Mouse (Mus musculus): ENCODE results near the gene Anks6. TPM values are rescaled to one million over a fixed set of nuclear protein-coding genes. Genes with fewer than 3 reads are reported as not detected.

Anks6 gene
- polyA plus RNA-seq, 1 experiment from 2014 or later: 0.80 TPM

- no peaks in the 10 kb centered on the region for H3K9me3 ChIP-seq (ENCODE audit: control insufficient read depth, low read length)
- no peak overlapping the region for H3K9ac ChIP-seq (ENCODE audit: low read depth, low read length)
- H3K27ac ChIP-seq (ENCODE audit: low read depth, low read length): no peak overlapping the region
- peaks cover 37% of the 10 kb centered on the region for H3K27me3 ChIP-seq (replicated peaks; ENCODE audit: control insufficient read depth, insufficient read depth, low read length)
- H3K36me3 ChIP-seq (ENCODE audit: control insufficient read depth, insufficient read depth, low read length): no peaks in the 10 kb centered on the region
- peaks cover 6% of the 10 kb centered on the region; the same call in 1 of the 2 replicates for H3K4me1 ChIP-seq (replicated peaks; ENCODE audit: control insufficient read depth, insufficient read depth, low read length)
- ATAC-seq (replicated peaks; ENCODE audit: low FRiP score) (no peak), DNase-seq (ENCODE audit: low spot score) (no peak)
- H3K4me3 ChIP-seq (ENCODE audit: low read depth, low read length): no peak overlapping the region
- H3K4me2 ChIP-seq: no peak overlapping the region
- WGBS: 14% methylated on average over 10 of the region's 10 CpGs
Measured at GRCm38 (mm10) chr4:47050642-47051381, 6.4 kb downstream of the Anks6 start.

GRCm38 (mm10) chr4:47050167-47050566, 7.1 kb downstream of the Anks6 start:
- no peak overlapping the region for H3K27ac ChIP-seq (ENCODE audit: low read depth, low read length)
- WGBS: 0% methylated on average over 1 of the region's 1 CpGs
- DNase-seq (ENCODE audit: low spot score) (peak; percentile 74), ATAC-seq (replicated peaks; ENCODE audit: low FRiP score) (no peak)
- H3K36me3 ChIP-seq (ENCODE audit: control insufficient read depth, insufficient read depth, low read length): no peaks in the 10 kb centered on the region
- H3K9ac ChIP-seq (ENCODE audit: low read depth, low read length): no peak overlapping the region
- H3K4me1 ChIP-seq (replicated peaks; ENCODE audit: control insufficient read depth, insufficient read depth, low read length): peaks cover 6% of the 10 kb centered on the region; the same call in 1 of the 2 replicates
- H3K4me3 ChIP-seq (ENCODE audit: low read depth, low read length): no peak overlapping the region
- H3K27me3 ChIP-seq (replicated peaks; ENCODE audit: control insufficient read depth, insufficient read depth, low read length): peaks cover 31% of the 10 kb centered on the region
- no peaks in the 10 kb centered on the region for H3K9me3 ChIP-seq (ENCODE audit: control insufficient read depth, low read length)
- H3K4me2 ChIP-seq: no peak overlapping the region

GRCm38 (mm10) chr4:47049216-47049615, 8.0 kb downstream of the Anks6 start:
- Histone ChIP-seq H3K27me3 (replicated peaks; ENCODE audit: control insufficient read depth, insufficient read depth, low read length) (peaks cover 29% of the 10 kb centered on the region), H3K36me3 (ENCODE audit: control insufficient read depth, insufficient read depth, low read length) (no peaks in the 10 kb centered on the region), H3K4me1 (replicated peaks; ENCODE audit: control insufficient read depth, insufficient read depth, low read length) (peaks cover 6% of the 10 kb centered on the region; the same call in 1 of the 2 replicates), H3K4me3 (ENCODE audit: low read depth, low read length) (no peak overlapping the region), H3K4me2 (no peak overlapping the region), H3K9ac (ENCODE audit: low read depth, low read length) (no peak overlapping the region), H3K9me3 (ENCODE audit: control insufficient read depth, low read length) (no peaks in the 10 kb centered on the region), H3K27ac (ENCODE audit: low read depth, low read length) (no peak overlapping the region)
- WGBS: 92% methylated on average over 16 of the region's 16 CpGs
- ATAC-seq (replicated peaks; ENCODE audit: low FRiP score): no peak
- no peak for DNase-seq (ENCODE audit: low spot score)

DNA sequence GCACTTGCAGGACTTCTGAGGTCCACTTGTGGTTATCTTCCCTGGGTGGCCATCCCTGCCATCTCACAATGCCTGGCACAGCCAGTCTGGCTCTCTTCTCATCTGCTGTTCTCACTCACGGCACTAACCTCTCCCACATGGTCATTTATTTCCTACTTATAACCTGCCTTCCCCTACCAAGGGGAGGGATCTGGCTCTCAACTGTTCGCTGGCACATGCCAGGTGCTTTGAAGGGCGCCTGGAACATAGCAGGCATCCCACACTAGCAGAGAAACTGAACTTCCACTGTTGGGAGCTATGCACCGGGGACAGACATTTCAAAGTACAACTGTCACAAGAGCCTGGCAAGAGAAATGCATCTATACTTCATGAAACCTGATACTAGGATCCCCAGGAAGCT, 9.5 kb downstream of the Anks6 start:
- H3K4me3 ChIP-seq (ENCODE audit: low read depth, low read length): no peak overlapping the region
- peaks cover 6% of the 10 kb centered on the region; the same call in 1 of the 2 replicates for H3K4me1 ChIP-seq (replicated peaks; ENCODE audit: control insufficient read depth, insufficient read depth, low read length)
- ATAC-seq (replicated peaks; ENCODE audit: low FRiP score): no peak
- peaks cover 18% of the 10 kb centered on the region for H3K27me3 ChIP-seq (replicated peaks; ENCODE audit: control insufficient read depth, insufficient read depth, low read length)
- H3K4me2 ChIP-seq: no peak overlapping the region
- H3K27ac ChIP-seq (ENCODE audit: low read depth, low read length): no peak overlapping the region
- no peaks in the 10 kb centered on the region for H3K36me3 ChIP-seq (ENCODE audit: control insufficient read depth, insufficient read depth, low read length)
- WGBS: 72% methylated on average over 4 of the region's 4 CpGs
- no peak for DNase-seq (ENCODE audit: low spot score)
- no peaks in the 10 kb centered on the region for H3K9me3 ChIP-seq (ENCODE audit: control insufficient read depth, low read length)
- no peak overlapping the region for H3K9ac ChIP-seq (ENCODE audit: low read depth, low read length)

DNA sequence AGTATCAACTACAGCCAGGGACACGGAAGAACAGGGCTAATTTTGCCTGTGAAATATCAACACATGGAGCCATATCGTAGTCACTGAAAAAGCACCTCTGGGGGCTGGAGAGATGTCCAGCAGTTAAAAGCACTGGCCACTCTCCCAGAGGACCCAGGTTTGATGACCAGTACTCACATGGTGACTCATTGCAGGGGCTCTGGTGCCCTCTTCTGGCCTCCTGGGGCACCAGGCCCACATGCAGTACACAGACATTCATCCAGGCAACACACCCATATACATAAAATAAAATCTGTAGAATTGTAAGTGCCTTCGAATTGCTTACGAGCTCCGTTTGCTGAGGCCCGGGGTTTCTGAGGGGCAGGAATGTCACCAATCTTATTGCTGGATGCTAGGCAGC, 10.3 kb downstream of the Anks6 start:
- Histone ChIP-seq H3K27me3 (replicated peaks; ENCODE audit: control insufficient read depth, insufficient read depth, low read length) (peaks cover 13% of the 10 kb centered on the region), H3K27ac (ENCODE audit: low read depth, low read length) (no peak overlapping the region), H3K4me3 (ENCODE audit: low read depth, low read length) (no peak overlapping the region), H3K4me2 (no peak overlapping the region), H3K36me3 (ENCODE audit: control insufficient read depth, insufficient read depth, low read length) (no peaks in the 10 kb centered on the region), H3K9ac (ENCODE audit: low read depth, low read length) (no peak overlapping the region), H3K4me1 (replicated peaks; ENCODE audit: control insufficient read depth, insufficient read depth, low read length) (peaks cover 6% of the 10 kb centered on the region; the same call in 1 of the 2 replicates), H3K9me3 (ENCODE audit: control insufficient read depth, low read length) (no peaks in the 10 kb centered on the region)
- 81% methylated on average over 6 of the region's 6 CpGs for WGBS
- no peak for DNase-seq (ENCODE audit: low spot score)
- no peak for ATAC-seq (replicated peaks; ENCODE audit: low FRiP score)

GRCm38 (mm10) chr4:47043866-47044265, 13.4 kb downstream of the Anks6 start:
- Histone ChIP-seq H3K4me3 (ENCODE audit: low read depth, low read length) (no peak overlapping the region), H3K27me3 (replicated peaks; ENCODE audit: control insufficient read depth, insufficient read depth, low read length) (no peaks in the 10 kb centered on the region), H3K4me2 (no peak overlapping the region), H3K9ac (ENCODE audit: low read depth, low read length) (no peak overlapping the region), H3K4me1 (replicated peaks; ENCODE audit: control insufficient read depth, insufficient read depth, low read length) (no peaks in the 10 kb centered on the region), H3K9me3 (ENCODE audit: control insufficient read depth, low read length) (no peaks in the 10 kb centered on the region), H3K36me3 (ENCODE audit: control insufficient read depth, insufficient read depth, low read length) (no peaks in the 10 kb centered on the region), H3K27ac (ENCODE audit: low read depth, low read length) (no peak overlapping the region)
- DNase-seq (ENCODE audit: low spot score) (no peak), ATAC-seq (replicated peaks; ENCODE audit: low FRiP score) (no peak)
- 84% methylated on average over 9 of the region's 9 CpGs for WGBS

- H3K27me3 ChIP-seq (replicated peaks; ENCODE audit: control insufficient read depth, insufficient read depth, low read length): no peaks in the 10 kb centered on the region
- no peak for DNase-seq (ENCODE audit: low spot score)
- ATAC-seq (replicated peaks; ENCODE audit: low FRiP score): no peak
- no peaks in the 10 kb centered on the region for H3K36me3 ChIP-seq (ENCODE audit: control insufficient read depth, insufficient read depth, low read length)
- H3K9ac ChIP-seq (ENCODE audit: low read depth, low read length): no peak overlapping the region
- H3K4me3 ChIP-seq (ENCODE audit: low read depth, low read length): no peak overlapping the region
- H3K9me3 ChIP-seq (ENCODE audit: control insufficient read depth, low read length): no peaks in the 10 kb centered on the region
- H3K4me2 ChIP-seq: no peak overlapping the region
- no peaks in the 10 kb centered on the region for H3K4me1 ChIP-seq (replicated peaks; ENCODE audit: control insufficient read depth, insufficient read depth, low read length)
- no peak overlapping the region for H3K27ac ChIP-seq (ENCODE audit: low read depth, low read length)
- 90% methylated on average over 10 of the region's 10 CpGs for WGBS
Measured at GRCm38 (mm10) chr4:47039586-47039985, 17.6 kb downstream of the Anks6 start.

GRCm38 (mm10) chr4:47037321-47037657, 19.9 kb downstream of the Anks6 start:
- Histone ChIP-seq H3K4me2 (no peak overlapping the region), H3K9ac (ENCODE audit: low read depth, low read length) (no peak overlapping the region), H3K9me3 (ENCODE audit: control insufficient read depth, low read length) (no peaks in the 10 kb centered on the region), H3K4me3 (ENCODE audit: low read depth, low read length) (no peak overlapping the region), H3K4me1 (replicated peaks; ENCODE audit: control insufficient read depth, insufficient read depth, low read length) (no peaks in the 10 kb centered on the region), H3K36me3 (ENCODE audit: control insufficient read depth, insufficient read depth, low read length) (no peaks in the 10 kb centered on the region), H3K27ac (ENCODE audit: low read depth, low read length) (no peak overlapping the region), H3K27me3 (replicated peaks; ENCODE audit: control insufficient read depth, insufficient read depth, low read length) (no peaks in the 10 kb centered on the region)
- 8% methylated on average over 5 of the region's 5 CpGs for WGBS
- no peak for ATAC-seq (replicated peaks; ENCODE audit: low FRiP score)
- DNase-seq (ENCODE audit: low spot score): peak; percentile 74

Measured in liver, embryonic 11.5 days (tissue).